Mouse (Mus musculus): Measurements from ENCODE around the gene Gm8362. TPM values are rescaled to one million over a fixed set of nuclear protein-coding genes. Genes with fewer than 3 reads are reported as not detected.
"Not testable (repeated sequence)": the region's sequence is repeated elsewhere in the genome, so short reads cannot be mapped to it uniquely, and the experiment has no call there.

Gm8362 gene
- under 1 TPM in 1 of 2 experiments, not detected in 1; 0.21 TPM for total RNA-seq (2021)

DNA sequence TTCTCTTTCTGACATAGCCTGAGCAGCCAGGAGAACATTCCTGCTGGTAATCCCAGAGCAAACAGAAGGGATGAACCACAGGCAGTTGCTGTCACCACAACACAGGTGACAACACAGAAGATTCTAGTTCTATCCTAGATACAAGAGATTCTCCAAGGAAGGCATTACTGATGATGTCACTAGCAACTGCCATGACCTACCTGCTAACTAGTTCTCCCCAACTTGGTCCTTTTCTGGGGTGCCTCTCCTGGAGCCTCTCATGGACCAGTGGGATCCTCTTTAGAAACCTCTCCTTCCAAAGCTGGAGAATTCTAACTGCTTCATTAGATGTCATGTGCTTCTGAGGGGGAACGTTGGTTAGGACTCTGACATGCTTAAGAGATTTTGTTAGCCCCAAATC, at the start of gene Gm8362:
TSS of gene Gm8362 (minus strand) at position 101 of the 400 bp plus-strand sequence.
- DNase-seq (ENCODE audit: low spot score); intact Hi-C loops (cut with DNase I): not testable (repeated sequence)

DNA sequence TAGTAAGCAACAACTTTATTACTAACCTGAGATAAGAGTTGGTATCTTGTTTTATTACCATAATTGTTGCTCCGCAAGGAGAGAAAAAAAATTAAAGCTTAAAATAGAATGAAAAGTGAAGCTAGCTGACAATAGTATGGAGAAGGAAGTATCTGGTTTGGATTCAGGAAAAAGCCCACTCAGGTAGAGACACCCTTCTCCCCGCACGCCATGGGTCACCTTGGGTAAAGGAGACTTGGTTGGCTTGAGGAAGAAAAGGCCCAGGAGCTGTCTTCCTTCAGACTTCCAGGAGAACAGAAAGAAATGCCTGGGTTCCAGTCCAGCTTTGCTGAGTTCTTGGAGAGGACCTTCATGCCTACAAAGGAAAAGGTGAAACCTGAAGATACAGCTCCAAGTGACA, 49.1 kb upstream of the Gm8362 start:
- intact Hi-C loops (cut with DNase I); DNase-seq (ENCODE audit: low spot score): not testable (repeated sequence)

DNA sequence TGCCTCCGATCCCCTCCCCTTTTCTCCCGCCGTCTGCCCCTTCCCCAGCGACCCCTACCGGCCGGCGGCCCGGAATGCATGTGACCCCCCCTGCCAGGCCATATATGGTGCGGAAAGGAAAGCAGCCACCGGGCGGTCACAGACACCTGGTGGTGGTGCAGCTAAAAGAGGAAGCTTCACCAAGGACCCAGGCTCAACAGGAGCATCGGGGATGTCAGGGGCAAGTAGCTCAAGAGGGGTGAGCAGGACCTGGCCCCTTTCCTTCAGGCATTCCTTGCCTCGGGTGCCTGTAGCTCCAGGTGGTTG, 17.0 kb downstream of the Gm8362 start:
- DNase-seq (ENCODE audit: low spot score); intact Hi-C loops (cut with DNase I): not testable (repeated sequence)

DNA sequence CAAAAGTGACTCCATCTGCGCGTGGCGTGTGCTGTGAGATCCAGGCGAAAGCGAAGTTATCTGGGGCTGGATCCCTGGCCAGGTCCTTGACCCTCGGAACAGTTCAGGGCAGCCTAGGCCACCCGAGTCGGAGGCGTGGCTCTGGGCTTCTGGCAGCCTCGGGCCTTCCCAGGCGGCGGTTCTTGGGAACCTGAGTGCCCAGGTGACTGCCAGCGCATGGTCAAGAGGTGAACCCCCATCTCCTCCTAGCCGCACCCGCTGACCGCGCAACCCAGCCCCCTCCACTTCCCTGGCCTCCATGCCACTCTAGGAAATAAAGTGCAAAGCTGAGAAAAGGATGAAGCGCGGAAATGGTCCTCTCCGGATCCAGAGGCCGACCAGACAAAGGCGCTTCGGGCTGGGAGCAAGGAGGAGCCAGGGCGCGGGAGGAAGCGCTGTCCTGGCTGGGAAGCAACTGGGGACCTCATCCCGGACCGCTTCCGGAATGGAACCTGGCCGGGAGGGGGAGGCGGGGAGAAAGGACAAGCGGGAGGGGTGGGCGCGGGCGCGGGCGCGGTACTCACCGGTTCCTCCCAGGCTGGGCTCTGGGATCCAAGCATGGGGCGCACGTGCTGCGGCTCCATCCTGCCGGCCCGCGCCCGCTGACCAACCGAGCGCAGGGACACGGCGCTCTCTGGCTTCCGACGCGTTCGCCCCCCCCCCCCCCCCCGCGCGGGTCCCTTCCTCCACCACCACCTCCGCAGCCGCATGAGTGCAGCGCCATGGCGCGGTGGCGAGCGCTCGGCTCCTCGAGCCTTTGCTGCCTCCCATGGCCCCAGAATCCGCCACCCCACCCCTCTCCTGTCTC, 17.6 kb downstream of the Gm8362 start:
- intact Hi-C loops (cut with DNase I): not testable (repeated sequence)
- DNase-seq (ENCODE audit: low spot score): peak; percentile 1

DNA sequence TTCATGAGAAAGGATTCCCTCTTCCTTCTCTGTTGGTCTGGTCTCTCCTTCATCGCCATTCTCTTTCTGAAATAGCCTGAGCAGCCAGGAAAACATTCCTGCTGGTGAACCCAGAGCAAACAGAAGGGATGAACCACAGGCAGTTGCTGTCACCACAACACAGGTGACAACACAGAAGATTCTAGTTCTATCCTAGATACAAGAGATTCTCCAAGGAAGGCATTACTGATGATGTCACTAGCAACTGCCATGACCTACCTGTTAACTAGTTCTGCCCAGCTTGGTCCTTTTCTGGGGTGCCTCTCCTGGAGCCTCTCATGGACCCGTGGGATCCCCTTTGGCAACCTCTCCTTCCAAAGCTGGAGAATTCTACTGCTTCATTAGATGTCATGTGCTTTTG, 32.0 kb downstream of the Gm8362 start, which contains the start of gene Gm3636:
TSS of gene Gm3636 (minus strand) at position 101 of the 400 bp plus-strand sequence.
- DNase-seq (ENCODE audit: low spot score); intact Hi-C loops (cut with DNase I): not testable (repeated sequence)

DNA sequence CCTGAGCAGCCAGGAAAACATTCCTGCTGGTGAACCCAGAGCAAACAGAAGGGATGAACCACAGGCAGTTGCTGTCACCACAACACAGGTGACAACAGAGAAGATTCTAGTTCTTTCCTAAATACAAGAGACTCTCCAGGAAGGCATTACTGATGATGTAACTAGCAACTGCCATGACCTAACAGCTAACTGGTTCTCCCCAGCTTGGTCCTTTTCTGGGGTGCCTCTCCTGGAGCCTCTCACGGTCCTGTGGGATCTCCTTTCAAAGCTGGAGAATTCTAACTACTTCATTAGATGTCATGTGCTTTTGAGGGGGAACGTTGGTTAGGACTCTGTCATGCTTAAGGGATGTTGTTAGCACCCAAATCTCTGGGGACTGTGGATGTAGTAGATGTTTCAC, 54.1 kb downstream of the Gm8362 start, which contains the start of gene Gm8050:
TSS of gene Gm8050 (minus strand) at position 101 of the 400 bp plus-strand sequence.
- DNase-seq (ENCODE audit: low spot score); intact Hi-C loops (cut with DNase I): not testable (repeated sequence)

Other genes starting within 250 kb of the Gm8362 start
- not detected for gene Gm8356, start 237.1 kb downstream of the Gm8362 start, total RNA-seq (2021)
- under 1 TPM in 1 of 2 experiments, not detected in 1; 0.21 TPM for gene Gm3629, start 183.8 kb downstream of the Gm8362 start, total RNA-seq (2021)
- not detected for gene Gm3460, start 152.0 kb downstream of the Gm8362 start, total RNA-seq (2021)
- gene Gm10251, start 90.2 kb downstream of the Gm8362 start, total RNA-seq (2021): not detected
- not detected for gene Gm8050, start 54.2 kb downstream of the Gm8362 start, total RNA-seq (2021)
- under 1 TPM in 1 of 2 experiments, not detected in 1; 0.61 TPM for gene Gm3636, start 32.1 kb downstream of the Gm8362 start, total RNA-seq (2021)
- not detected for gene Gm3642, start 65.9 kb upstream of the Gm8362 start, total RNA-seq (2021)
- gene Gm3667, start 115.6 kb upstream of the Gm8362 start, total RNA-seq (2021): under 1 TPM; 0.13 to 0.36 TPM
- gene Gm6356, start 199.4 kb upstream of the Gm8362 start, total RNA-seq (2021): not detected

Data from heart, postnatal 25 days (tissue).